Mouse (Mus musculus) hindbrain, embryonic 16.5 days (tissue): ENCODE data around the gene Gm16223. TPM values are rescaled to one million over a fixed set of nuclear protein-coding genes. Genes with fewer than 3 reads are reported as not detected.

ENCODE experiments used
- polyA plus RNA-seq: library from polyadenylated mRNA; unstranded; fragments of >200 nt; fragmentation: Nextera tagmentation; extraction: Ambion mirVana; gene quantifications from 2 replicates; pipeline ENCODE4 v1.2.1, GENCODE M21; 2015

Gene Gm16223
- polyA plus RNA-seq, 1 experiment from 2014 or later, result not detected

Other genes with a start within 250 kb of the Gm16223 start
- 25.1 and 26.3 TPM in 2 replicates for gene Bod1l, start 223.6 kb upstream of the Gm16223 start, polyA plus RNA-seq